Mouse (Mus musculus) lung, postnatal 0 days (tissue): ENCODE measurements around the gene Fam196b.

ENCODE experiments used
- CTCF ChIP-seq: IDR thresholded peaks from 2 replicates; pipeline ENCODE4 v1.5.1; 2016; ENCODE audit warnings: antibody characterized with exemption, mild to moderate bottlenecking
- EP300 ChIP-seq: IDR thresholded peaks from 2 replicates; pipeline ENCODE4 v1.6.1; 2016; ENCODE audit warnings: antibody characterized with exemption, mild to moderate bottlenecking, control low read depth

DNA sequence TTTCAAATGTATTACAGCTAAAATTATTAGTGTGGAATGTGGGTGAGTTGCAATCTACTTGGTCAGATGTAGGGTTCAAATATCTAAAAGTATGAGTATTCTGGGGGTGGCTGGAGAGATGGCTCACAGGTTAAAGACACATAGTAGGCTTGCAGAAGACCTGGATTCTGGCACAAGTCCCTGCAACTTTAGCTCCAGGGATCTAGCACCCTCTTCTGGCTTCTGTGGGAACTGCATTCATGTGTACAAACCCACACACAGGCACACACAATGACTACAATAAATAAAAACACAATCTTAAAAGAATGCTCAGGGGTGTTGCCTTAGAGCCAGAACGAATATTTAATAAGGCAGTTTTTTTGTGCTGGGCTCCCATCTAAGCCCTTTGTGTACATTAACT is 23.3 kb downstream of the Fam196b start:
- TF ChIP-seq CTCF: peak; percentile 29
- TF ChIP-seq EP300: no peak
